Mouse (Mus musculus): Measurements from ENCODE around the gene Prkab1.

Gene Prkab1

GRCm38 (mm10) chr5:116018196-116018595, 6.1 kb downstream of the Prkab1 start:
- DNase-seq (ENCODE audit: low read depth, low spot score): no peak

- no peak for DNase-seq (ENCODE audit: low read depth, low spot score)
These were observed 6.9 kb downstream of the Prkab1 start for GRCm38 (mm10) chr5:116017391-116017790.

- DNase-seq (ENCODE audit: low read depth, low spot score): peak; percentile 64
These were observed 7.8 kb downstream of the Prkab1 start for GRCm38 (mm10) chr5:116016542-116016941.

GRCm38 (mm10) chr5:116014237-116014636, 10.1 kb downstream of the Prkab1 start:
- no peak for DNase-seq (ENCODE audit: low read depth, low spot score)

GRCm38 (mm10) chr5:116013821-116014220, 10.5 kb downstream of the Prkab1 start:
- no peak for DNase-seq (ENCODE audit: low read depth, low spot score)

GRCm38 (mm10) chr5:116012503-116012902, 11.8 kb downstream of the Prkab1 start:
- no peak for DNase-seq (ENCODE audit: low read depth, low spot score)

- no peak for DNase-seq (ENCODE audit: low read depth, low spot score)
These were observed 12.6 kb downstream of the Prkab1 start for GRCm38 (mm10) chr5:116011700-116012099.

- DNase-seq (ENCODE audit: low read depth, low spot score): no peak
These were observed 14.3 kb downstream of the Prkab1 start for GRCm38 (mm10) chr5:116009884-116010627.

- no peak for DNase-seq (ENCODE audit: low read depth, low spot score)
These were observed 15.0 kb downstream of the Prkab1 start for GRCm38 (mm10) chr5:116009091-116009851.

- DNase-seq (ENCODE audit: low read depth, low spot score): no peak
These were observed 16.6 kb downstream of the Prkab1 start for GRCm38 (mm10) chr5:116007723-116008122.

- DNase-seq (ENCODE audit: low read depth, low spot score): no peak
These were observed 17.8 kb downstream of the Prkab1 start for GRCm38 (mm10) chr5:116006324-116007099.

- peak; percentile 67 for DNase-seq (ENCODE audit: low read depth, low spot score)
These were observed 20.0 kb downstream of the Prkab1 start for GRCm38 (mm10) chr5:116004271-116004670.

- no peak for DNase-seq (ENCODE audit: low read depth, low spot score)
These were observed 20.5 kb downstream of the Prkab1 start for GRCm38 (mm10) chr5:116003825-116004224.

- no peak for DNase-seq (ENCODE audit: low read depth, low spot score)
These were observed 21.2 kb downstream of the Prkab1 start for GRCm38 (mm10) chr5:116003154-116003553.

GRCm38 (mm10) chr5:115997376-115997775, 26.9 kb downstream of the Prkab1 start:
- DNase-seq (ENCODE audit: low read depth, low spot score): no peak

GRCm38 (mm10) chr5:115994101-115994500, 30.2 kb downstream of the Prkab1 start:
- no peak for DNase-seq (ENCODE audit: low read depth, low spot score)

- DNase-seq (ENCODE audit: low read depth, low spot score): no peak
These were observed 32.6 kb downstream of the Prkab1 start for GRCm38 (mm10) chr5:115991717-115992116.

- DNase-seq (ENCODE audit: low read depth, low spot score): no peak
These were observed 37.0 kb downstream of the Prkab1 start for GRCm38 (mm10) chr5:115987284-115987683.

- DNase-seq (ENCODE audit: low read depth, low spot score): no peak
These were observed 39.2 kb downstream of the Prkab1 start for GRCm38 (mm10) chr5:115985101-115985500.

- no peak for DNase-seq (ENCODE audit: low read depth, low spot score)
These were observed 39.9 kb downstream of the Prkab1 start for GRCm38 (mm10) chr5:115984392-115984791.

- no peak for DNase-seq (ENCODE audit: low read depth, low spot score)
These were observed 41.5 kb downstream of the Prkab1 start for GRCm38 (mm10) chr5:115982671-115983373.

GRCm38 (mm10) chr5:115980537-115980936, 43.8 kb downstream of the Prkab1 start:
- no peak for DNase-seq (ENCODE audit: low read depth, low spot score)

Measured in telencephalon, adult 2 months (tissue).